Mouse (Mus musculus) spleen, adult 2 months (tissue): ENCODE results near the gene Eps15l1.

Source experiments
- CTCF ChIP-seq: fragments of 200-500 bp; IDR thresholded peaks from 2 replicates; pipeline ENCODE4 v1.5.1; 2011; ENCODE audit warnings: mild to moderate bottlenecking, inconsistent platforms; ENCODE audit not compliant: insufficient read depth, insufficient read length, insufficient replicate concordance; ENCODE audit errors: extremely low read depth
- POLR2A ChIP-seq: fragments of 200-500 bp; IDR thresholded peaks from 2 replicates; pipeline ENCODE4 v1.6.1; 2011; ENCODE audit warnings: low read depth, low read length, inconsistent platforms

- TF ChIP-seq CTCF (peak; percentile 99), POLR2A (no peak)
Observed at GRCm38 (mm10) chr8:72365826-72366225, 55.4 kb downstream of the Eps15l1 start.
